Mouse (Mus musculus) megakaryocyte, adult 5-6 weeks (primary cell): Measurements from ENCODE around the gene Cep152. TPM values are rescaled to one million over a fixed set of nuclear protein-coding genes. Genes with fewer than 3 reads are reported as not detected.

Experiments used
- ATAC-seq: 2 replicates; pipeline ENCODE4 v1.8.0; 2016; ENCODE audit warnings: mild to moderate bottlenecking, inconsistent platforms; ENCODE audit not compliant: poor library complexity, severe bottlenecking
- total RNA-seq, 2 experiments: library from RNA; stranded (forward) in 1 of 2; stranded (reverse) in 1 of 2; fragments of 153-499, 151-499 nt in 1 of 2; fragments of 221-1000, 200-1000 nt in 1 of 2; gene quantifications; 2 replicates each; pipeline versions ENCODE4 v1.2.3 to v1.2.4; 2015 to 2017

Cep152 gene
- total RNA-seq (2015) (3.7 and 3.8 TPM in 2 replicates), total RNA-seq (2017) (14.4 and 14.7 TPM in 2 replicates)

DNA sequence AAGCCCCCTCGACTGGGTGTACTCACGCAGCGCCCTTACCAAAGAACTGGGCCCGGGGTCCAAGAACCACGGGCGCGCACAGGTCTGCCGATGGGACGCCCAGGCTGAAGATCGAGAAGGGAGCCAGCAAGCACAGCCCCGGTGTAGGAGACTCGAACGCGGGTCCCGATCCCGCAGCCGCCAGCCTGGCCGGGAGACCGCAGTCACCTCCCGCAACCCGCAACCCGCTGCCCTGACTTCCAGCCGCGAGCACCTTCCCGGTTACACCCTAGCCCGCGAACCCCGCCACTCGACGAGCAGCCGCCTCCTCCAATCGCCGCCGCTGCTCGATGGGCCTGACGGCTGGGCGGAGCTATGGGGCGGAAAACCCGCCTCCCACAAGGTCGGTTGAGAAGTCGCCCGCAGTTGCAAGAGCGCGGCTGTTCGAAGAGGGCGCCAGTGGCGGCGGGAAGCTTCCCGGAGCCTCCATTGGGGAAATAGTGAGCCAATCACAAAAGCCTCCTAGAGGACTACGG is at the start of gene Cep152:
Gene Cep152, minus strand, starts transcription at position 277 of the 515 bp plus-strand sequence.
- peak; percentile 98 for ATAC-seq

DNA sequence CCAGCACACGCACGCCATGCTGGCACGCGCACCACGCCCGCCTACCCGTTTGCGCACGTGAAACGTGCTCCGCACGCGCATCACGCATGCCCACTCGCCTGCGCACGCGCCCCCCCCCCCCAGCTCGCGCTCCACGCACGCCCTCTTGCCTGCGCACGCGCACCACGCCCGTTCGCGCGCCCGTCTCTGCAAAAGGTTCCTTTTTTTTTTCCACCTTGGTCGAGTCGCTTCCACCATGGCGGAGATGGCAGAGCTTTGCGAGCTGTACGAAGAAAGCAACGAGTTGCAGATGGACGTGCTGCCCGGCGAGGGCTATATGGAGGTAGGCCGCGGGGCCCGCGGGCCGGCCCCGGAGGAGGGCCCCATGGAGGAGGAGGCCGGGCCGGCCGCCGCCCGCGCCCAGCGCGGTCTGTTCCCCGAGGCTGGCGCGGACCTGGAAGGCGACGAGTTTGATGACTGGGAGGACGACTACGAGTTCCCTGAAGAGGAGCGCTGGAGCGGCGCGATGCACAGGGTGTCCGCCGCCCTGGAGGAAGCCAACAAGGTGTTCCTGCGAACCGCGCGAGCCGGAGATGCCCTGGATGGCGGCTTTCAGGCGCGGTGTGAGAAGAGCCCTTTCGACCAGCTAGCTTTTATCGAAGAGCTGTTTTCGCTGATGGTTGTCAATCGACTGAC is 48.2 kb upstream of the Cep152 start, which contains the start of gene Eid1:
Gene Eid1, plus strand, starts transcription at position 139 of the 675 bp plus-strand sequence.
- ATAC-seq: peak; percentile 94

GRCm38 (mm10) chr2:125672568-125672956 is 47.6 kb upstream of the Cep152 start:
- 0 out of 2 replicates have a peak, but pooled peaks have one; percentile 0 for ATAC-seq

DNA sequence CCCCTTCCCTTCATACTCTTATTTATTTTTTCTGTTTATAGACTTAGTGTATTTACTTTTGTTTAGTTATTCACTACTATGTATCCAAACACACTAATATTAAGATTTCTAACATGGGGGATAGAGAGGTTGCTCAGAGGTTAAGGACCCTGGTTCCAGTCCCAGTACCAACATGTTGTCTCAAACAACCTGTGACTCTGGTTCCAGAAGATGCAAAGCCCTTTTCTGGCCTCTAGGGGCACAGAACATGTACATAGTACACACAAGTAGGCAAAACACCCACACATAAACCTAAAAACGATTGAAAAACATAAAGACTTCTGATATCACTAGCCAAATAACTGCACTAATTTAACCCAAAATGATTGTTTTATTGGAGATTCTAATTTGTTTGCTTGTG is 45.9 kb upstream of the Cep152 start:
- ATAC-seq: no peak

DNA sequence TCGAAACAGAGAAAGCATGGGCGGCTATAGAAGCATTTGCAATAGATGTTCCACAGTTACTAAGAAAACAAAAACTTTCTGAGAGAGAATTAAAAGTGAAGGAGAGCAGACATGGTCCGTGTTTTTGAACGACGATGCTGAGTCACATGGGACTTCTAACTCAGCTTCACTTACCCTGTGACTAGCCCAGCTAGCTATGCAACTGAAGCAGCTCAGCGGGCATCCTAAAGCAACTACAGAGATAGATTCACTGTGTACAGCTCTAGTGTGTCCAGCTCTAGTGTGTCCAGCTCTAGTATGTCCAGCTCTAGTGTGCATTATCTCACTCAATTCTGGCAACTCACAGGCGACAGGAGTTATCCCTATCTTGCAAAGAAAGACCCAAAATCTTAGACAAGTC is 42.8 kb upstream of the Cep152 start:
- 0 out of 2 replicates have a peak, but pooled peaks have one; percentile 10 for ATAC-seq

- ATAC-seq: peak; percentile 93
Measured at GRCm38 (mm10) chr2:125667184-125667583, 42.3 kb upstream of the Cep152 start.

DNA sequence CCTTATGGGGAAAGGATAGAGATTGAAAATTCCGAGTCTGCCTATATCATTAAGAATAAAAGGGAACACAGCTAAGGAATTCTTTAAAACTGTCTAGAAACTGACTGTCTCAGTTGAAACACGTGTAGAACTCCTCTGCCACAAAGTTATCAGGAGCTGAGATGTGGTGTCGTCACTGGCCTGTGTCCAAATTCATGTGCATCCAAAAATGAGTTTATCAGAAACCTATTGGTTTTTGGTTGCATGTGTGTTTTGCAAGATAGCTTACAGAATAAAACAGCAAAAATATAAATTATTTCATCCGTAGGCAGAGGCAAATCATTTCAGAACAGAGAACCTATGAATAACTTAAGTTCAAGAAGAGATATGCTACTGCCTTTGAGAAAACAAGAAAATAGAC is 41.8 kb upstream of the Cep152 start:
- no peak for ATAC-seq

- no peak for ATAC-seq
Measured at GRCm38 (mm10) chr2:125665909-125666308, 41.0 kb upstream of the Cep152 start.

DNA sequence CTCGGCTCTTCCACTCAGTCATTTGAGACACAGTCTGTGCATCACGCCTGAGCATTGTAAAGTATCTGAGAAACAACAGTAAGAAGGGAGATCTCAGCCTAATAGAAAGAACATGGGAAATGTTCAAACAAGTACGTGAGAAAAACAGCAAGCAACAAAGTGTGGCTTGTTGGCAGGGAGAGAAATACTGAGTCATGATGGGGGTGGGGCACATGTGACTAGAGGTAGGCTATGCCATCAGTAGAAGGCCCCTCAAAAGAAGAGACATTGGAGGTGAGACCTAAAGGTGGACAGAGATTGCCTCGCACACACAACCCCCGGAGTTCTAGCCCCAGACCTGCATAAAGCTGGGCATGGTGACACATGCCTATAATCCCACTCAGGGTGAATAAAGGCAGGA is 40.3 kb upstream of the Cep152 start:
- ATAC-seq: no peak

DNA sequence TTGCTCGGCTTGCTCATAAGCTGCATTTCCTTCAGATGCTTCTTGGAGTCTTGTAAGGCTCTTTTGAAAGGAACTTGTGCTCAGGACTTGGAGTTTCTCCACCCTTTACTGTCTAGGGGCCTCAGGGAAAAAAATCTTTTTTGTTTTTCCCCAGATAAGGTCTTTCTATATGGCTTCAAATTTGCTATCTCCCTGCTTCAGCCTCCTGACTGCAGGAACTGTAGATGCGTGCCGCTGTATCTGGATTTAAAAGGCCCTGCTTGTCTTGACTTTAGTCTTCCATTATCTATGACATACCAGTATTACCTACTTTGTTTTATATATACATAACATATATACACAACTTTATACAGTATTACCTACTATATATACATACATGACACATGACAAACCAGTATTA is 37.6 kb upstream of the Cep152 start:
- ATAC-seq: no peak

DNA sequence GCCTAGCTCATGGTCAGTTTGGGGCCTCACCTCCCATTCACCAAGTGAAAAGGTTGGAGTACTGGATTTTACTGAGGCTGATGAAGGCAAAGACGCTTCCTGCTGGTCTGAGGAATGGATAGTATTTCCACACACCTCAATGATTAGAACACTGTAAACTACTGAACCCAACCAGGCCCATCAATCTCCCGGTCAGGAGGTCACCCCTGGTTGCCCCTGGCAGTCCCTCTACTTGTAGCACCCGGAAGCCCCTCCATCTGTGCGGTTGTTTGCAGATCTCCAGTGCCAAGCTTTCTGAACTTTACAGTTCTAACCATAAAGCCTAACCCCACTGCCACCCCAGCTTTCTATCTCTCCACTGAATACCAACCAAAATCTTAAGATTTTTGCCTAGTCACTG is 36.2 kb upstream of the Cep152 start:
- ATAC-seq: no peak

DNA sequence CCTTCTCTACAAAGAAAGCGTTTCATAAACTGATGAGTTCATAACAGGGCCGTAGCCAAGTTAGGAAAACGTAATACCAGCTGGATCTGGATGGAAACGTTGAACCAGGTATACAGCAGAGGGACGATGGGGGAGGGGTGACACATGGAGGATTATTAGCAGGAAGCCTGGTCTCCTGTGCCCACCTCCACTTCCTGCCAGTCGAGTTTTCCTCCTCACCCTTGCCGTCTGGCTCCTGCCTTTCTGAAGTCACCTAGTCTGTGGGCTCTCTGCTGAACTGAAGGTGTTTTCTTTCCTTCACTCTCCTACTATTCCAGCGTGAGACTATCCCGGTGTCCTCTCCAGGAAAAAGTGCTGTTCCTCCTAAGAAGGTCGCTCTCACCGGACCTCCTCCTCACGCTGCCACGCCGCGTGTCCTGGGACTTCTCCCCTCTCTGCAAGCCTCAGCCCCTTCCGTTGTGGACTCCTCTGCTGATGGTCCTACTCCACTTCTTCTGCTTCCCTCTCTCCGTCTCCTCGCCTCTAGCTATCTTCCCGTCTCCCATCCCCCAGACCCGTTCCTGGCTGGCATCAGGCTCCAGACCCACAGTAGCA is 35.7 kb upstream of the Cep152 start:
- no peak for ATAC-seq

DNA sequence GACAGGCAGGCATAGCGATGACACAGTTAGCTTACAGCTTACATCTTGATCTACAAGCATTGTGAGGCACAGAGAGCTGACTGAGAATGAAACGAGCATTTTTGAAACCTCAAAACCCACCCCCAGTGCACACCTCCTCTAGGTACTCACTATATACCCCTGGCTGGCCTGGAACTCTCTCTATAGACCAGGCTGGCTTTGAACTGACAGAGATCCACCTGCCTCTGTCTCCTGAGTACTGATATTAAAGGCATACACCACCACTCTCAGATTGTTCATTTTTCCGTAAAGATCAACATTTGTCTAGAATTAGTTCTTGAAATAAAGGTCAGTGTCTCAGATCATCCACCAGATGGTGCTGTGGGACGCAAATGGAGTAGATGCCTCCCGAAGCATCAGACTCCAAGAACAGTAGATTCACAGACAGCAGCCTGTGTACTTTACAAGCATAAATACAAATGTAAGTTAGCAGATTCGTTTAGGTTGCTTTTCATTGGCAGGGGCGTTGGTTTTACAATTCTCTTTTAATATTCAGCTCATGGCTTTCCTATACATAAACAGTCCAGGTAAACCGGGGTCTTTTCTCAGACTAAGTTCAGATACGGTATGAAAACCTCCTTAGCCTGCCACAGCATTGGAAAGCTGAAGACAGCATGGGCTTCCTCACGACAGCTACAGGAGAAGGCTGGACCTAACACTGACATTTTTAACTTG is 35.1 kb upstream of the Cep152 start:
- peak; percentile 98 for ATAC-seq

- no peak for ATAC-seq
Measured at GRCm38 (mm10) chr2:125655391-125655790, 30.5 kb upstream of the Cep152 start.

- no peak for ATAC-seq
Measured at GRCm38 (mm10) chr2:125653286-125653685, 28.4 kb upstream of the Cep152 start.

DNA sequence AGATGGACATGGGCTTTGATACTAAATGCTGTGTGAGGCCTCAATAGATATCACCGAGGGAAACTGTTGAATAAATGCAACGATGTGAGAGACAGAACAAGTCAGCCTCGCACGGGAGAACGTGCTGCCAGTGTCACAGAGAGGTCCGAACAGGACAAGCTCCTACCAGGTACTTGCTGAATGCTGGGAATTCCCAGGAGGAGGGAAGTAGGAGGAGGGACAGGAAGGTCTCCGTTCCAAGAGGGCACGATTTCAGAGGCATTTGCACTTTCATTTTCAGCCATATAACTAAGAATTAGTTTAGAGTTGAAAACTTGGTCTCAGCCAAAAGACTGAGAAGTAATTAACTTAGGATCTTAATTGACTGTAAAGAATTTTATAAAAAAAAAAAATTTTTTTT is 26.6 kb upstream of the Cep152 start:
- no peak for ATAC-seq

DNA sequence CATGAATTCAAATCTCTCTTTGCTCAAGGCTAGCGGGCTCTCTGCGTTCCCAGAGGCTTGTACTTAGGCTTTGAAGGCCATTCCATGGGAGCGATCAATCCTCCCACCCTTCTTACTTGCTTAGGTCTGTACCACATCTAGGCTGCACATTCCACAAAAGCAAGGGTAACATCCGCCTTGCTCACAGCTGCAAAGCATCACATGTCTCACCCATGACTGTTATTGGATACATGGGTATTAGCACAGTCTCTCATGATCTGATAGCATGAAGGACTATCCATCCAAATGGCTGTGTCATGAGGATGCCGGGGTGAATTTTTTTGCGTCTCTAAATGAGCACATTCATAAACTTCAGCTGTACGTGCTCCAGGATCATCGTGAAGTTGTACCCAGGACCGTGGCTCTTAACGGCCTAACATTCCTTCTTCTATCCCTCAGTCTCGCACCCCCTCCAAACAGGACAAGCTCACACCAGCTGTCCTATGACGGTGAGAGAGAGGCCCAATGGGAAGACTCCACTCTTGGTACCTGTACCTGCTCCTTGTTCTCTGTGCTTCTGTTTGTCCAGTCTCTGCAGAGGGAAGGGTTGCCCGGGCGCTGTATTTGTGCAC is 25.9 kb upstream of the Cep152 start:
- no peak for ATAC-seq

- ATAC-seq: no peak
Measured at GRCm38 (mm10) chr2:125650038-125650437, 25.1 kb upstream of the Cep152 start.

- no peak for ATAC-seq
Measured at GRCm38 (mm10) chr2:125644912-125645311, 20.0 kb upstream of the Cep152 start.

GRCm38 (mm10) chr2:125637331-125637730 is 12.4 kb upstream of the Cep152 start:
- ATAC-seq: no peak

DNA sequence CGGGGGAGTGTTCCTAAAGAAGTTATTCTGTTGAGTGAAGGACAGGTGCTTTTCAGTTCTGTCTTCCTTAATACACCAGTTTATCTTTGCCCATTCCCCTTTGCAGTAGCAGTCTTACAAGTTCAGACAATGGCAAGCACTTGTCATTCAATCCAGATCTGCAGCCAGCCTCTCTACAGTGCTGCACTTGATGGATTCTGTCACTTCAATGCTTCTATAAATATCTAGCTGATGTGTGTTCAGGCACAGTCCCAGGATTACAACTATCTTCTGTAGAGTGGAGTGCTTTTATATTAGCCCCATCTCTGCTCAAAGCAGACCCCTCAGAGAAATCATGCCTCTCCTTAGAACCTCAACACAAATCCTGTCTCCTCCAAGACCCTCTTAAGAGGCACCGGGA is 5.1 kb upstream of the Cep152 start:
- ATAC-seq: no peak
